Mouse (Mus musculus) heart, embryonic 13.5 days (tissue): ENCODE measurements around the gene Trim58. TPM values are rescaled to one million over a fixed set of nuclear protein-coding genes. Genes with fewer than 3 reads are reported as not detected.
A peak's percentile ranks its signal among the peaks of the same experiment; 100 is the strongest.

Experiments used
- ATAC-seq: fragments of 200-750 bp; cut with Nextera tagmentation; 2 replicates; pipeline ENCODE4 v1.8.0; 2017; ENCODE audit warnings: moderate TSS enrichment; ENCODE audit not compliant: insufficient number of reproducible peaks, low FRiP score, low TSS enrichment; ENCODE audit errors: extremely low read depth
- H3K27ac ChIP-seq: fragments of 300-500 bp; sonication (generic); replicated peaks from 2 replicates; pipeline ENCODE4 v1.5.1; 2015; ENCODE audit warnings: moderate library complexity, mild to moderate bottlenecking, inconsistent platforms
- H3K27me3 ChIP-seq: fragments of 300-500 bp; sonication (generic); replicated peaks from 2 replicates; pipeline ENCODE4 v1.6.1; 2015; ENCODE audit warnings: mild to moderate bottlenecking, inconsistent platforms
- H3K36me3 ChIP-seq: fragments of 300-500 bp; sonication (generic); 2 replicates; pipeline ENCODE4 v1.6.1; 2015; ENCODE audit warnings: mild to moderate bottlenecking, inconsistent platforms
- H3K4me1 ChIP-seq: fragments of 300-500 bp; sonication (generic); 2 replicates; pipeline ENCODE4 v1.6.1; 2015; ENCODE audit warnings: inconsistent platforms
- H3K4me2 ChIP-seq: fragments of 300-500 bp; sonication (generic); 2 replicates; pipeline ENCODE4 v1.6.1; 2015; ENCODE audit warnings: inconsistent platforms, mild to moderate bottlenecking, moderate library complexity
- H3K4me3 ChIP-seq: fragments of 300-500 bp; sonication (generic); 2 replicates; pipeline ENCODE4 v1.5.1; 2015; ENCODE audit warnings: moderate library complexity, mild to moderate bottlenecking, inconsistent platforms
- H3K9ac ChIP-seq: fragments of 300-500 bp; sonication (generic); 2 replicates; pipeline ENCODE4 v1.6.1; 2015; ENCODE audit warnings: inconsistent platforms, mild to moderate bottlenecking, moderate library complexity
- H3K9me3 ChIP-seq: fragments of 300-500 bp; sonication (generic); 2 replicates; pipeline ENCODE4 v1.6.1; 2016; ENCODE audit warnings: inconsistent platforms
- WGBS: fragments of 180-500 bp; shearing (Covaris S2); methylation state at CpG from one replicate; pipeline ENCODE4 v1.1.7; 2015; ENCODE audit warnings: mixed read lengths; 5-methylcytosine and 5-hydroxymethylcytosine counted together
- polyA plus RNA-seq: library from polyadenylated mRNA; unstranded; fragments of >200 nt; fragmentation: Nextera tagmentation; extraction: Ambion mirVana; gene quantifications from 2 replicates; pipeline ENCODE4 v1.2.1, GENCODE M21; 2015

Trim58 gene
- polyA plus RNA-seq, 1 experiment from 2014 or later = 0.96 TPM

DNA sequence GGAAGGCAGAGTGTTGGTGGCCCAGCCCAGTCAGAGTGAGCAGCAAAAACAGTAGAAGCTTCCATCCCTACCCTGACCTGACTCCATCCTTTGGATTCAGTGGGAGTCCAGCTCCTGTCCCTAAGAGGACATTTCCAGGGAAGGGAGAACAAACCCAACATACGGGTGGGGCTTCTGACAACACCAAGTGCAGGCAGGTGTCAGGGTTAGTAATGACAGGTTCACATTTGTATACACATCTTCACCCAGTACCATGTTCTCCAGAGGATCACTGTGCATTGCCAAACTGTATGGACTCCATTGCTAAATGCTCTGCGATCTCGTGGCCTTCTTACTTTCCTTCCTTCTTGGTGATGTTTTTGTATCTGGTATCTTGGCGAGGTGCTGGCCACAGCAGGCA is 24.3 kb upstream of the Trim58 start, which contains the start of gene 2210407C18Rik:
Gene 2210407C18Rik, minus strand, starts transcription at position 101 of the 400 bp plus-strand sequence.
- H3K4me1 ChIP-seq = no peaks in the 10 kb centered on the region
- H3K27me3 ChIP-seq = 0 out of 2 replicates have a peak, but pooled peaks cover 3% of the 10 kb centered on the region
- H3K36me3 ChIP-seq = no peaks in the 10 kb centered on the region
- no peaks in the 10 kb centered on the region for H3K9me3 ChIP-seq
- ATAC-seq = no peak
- 81% methylated on average over 4 of the region's 4 CpGs for WGBS
- no peak within 1 kb of the TSS for H3K4me2 ChIP-seq
- no peak within 1 kb of the TSS for H3K4me3 ChIP-seq
- H3K27ac ChIP-seq = no peak within 1 kb of the TSS
- H3K9ac ChIP-seq = no peak within 1 kb of the TSS

- 33% methylated on average over 3 of the region's 3 CpGs for WGBS
- no peak for ATAC-seq
- no peaks in the 10 kb centered on the region for H3K27me3 ChIP-seq
Measured at GRCm38 (mm10) chr11:58618369-58618768, 21.9 kb upstream of the Trim58 start.

GRCm38 (mm10) chr11:58618793-58619192 is 21.5 kb upstream of the Trim58 start:
- Histone ChIP-seq H3K4me2 (no peak overlapping the region), H3K4me1 (no peaks in the 10 kb centered on the region), H3K36me3 (no peaks in the 10 kb centered on the region), H3K27ac (no peak overlapping the region), H3K9ac (no peak overlapping the region), H3K9me3 (no peaks in the 10 kb centered on the region), H3K27me3 (no peaks in the 10 kb centered on the region), H3K4me3 (no peak overlapping the region)
- 64% methylated on average over 6 of the region's 6 CpGs for WGBS
- ATAC-seq = no peak

More at GRCm38 (mm10) chr11:58618369-58618768, 21.9 kb upstream of the Trim58 start:
- H3K4me2 ChIP-seq = no peak overlapping the region
- H3K4me3 ChIP-seq = no peak overlapping the region
- H3K36me3 ChIP-seq = no peaks in the 10 kb centered on the region
- no peaks in the 10 kb centered on the region for H3K9me3 ChIP-seq
- H3K4me1 ChIP-seq = no peaks in the 10 kb centered on the region
- H3K27ac ChIP-seq = no peak overlapping the region
- no peak overlapping the region for H3K9ac ChIP-seq

GRCm38 (mm10) chr11:58626146-58626545 is 14.1 kb upstream of the Trim58 start:
- Histone ChIP-seq H3K4me2 (no peak overlapping the region), H3K27me3 (no peaks in the 10 kb centered on the region), H3K4me3 (no peak overlapping the region), H3K4me1 (no peaks in the 10 kb centered on the region), H3K27ac (no peak overlapping the region), H3K9ac (no peak overlapping the region), H3K9me3 (no peaks in the 10 kb centered on the region), H3K36me3 (no peaks in the 10 kb centered on the region)
- WGBS = 63% methylated on average over 4 of the region's 4 CpGs
- no peak for ATAC-seq

DNA sequence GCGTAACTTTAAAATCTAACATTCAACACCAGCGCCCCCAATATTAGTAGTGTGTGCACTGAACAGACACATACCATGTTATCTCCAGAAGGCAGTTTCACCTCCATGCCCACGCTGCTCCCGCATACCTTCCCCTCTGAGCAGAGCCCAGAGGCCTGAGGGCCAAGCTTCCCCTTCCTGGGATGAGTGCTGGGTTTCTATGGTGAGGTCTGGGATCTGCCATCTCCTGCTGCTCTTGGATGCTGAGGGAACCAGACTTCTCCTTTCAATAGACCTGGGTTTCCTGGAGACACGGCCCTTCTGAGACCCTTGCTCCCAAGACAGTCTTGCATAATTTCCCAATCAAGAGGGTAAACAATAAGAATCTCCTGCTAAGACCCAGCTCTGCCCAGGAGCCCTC is 9.9 kb upstream of the Trim58 start, which contains the start of gene Olfr323:
Gene Olfr323, minus strand, starts transcription at position 101 of the 400 bp plus-strand sequence.
- no peak within 1 kb of the TSS for H3K9ac ChIP-seq
- no peak for ATAC-seq
- no peak within 1 kb of the TSS for H3K4me2 ChIP-seq
- WGBS = 66% methylated on average over 5 of the region's 5 CpGs
- peaks cover 3% of the 10 kb centered on the region; the same call in 1 of the 2 replicates for H3K27me3 ChIP-seq
- no peak within 1 kb of the TSS for H3K27ac ChIP-seq
- no peaks in the 10 kb centered on the region for H3K4me1 ChIP-seq
- H3K36me3 ChIP-seq = no peaks in the 10 kb centered on the region
- H3K4me3 ChIP-seq = no peak within 1 kb of the TSS
- no peaks in the 10 kb centered on the region for H3K9me3 ChIP-seq

GRCm38 (mm10) chr11:58634878-58635277 is 5.4 kb upstream of the Trim58 start:
- no peak overlapping the region for H3K9ac ChIP-seq
- H3K27ac ChIP-seq = no peak overlapping the region
- H3K4me1 ChIP-seq = no peaks in the 10 kb centered on the region
- WGBS = 55% methylated on average over 4 of the region's 4 CpGs
- H3K36me3 ChIP-seq = no peaks in the 10 kb centered on the region
- H3K4me3 ChIP-seq = no peak overlapping the region
- no peak for ATAC-seq
- H3K27me3 ChIP-seq = peaks cover 35% of the 10 kb centered on the region
- no peak overlapping the region for H3K4me2 ChIP-seq
- no peaks in the 10 kb centered on the region for H3K9me3 ChIP-seq

DNA sequence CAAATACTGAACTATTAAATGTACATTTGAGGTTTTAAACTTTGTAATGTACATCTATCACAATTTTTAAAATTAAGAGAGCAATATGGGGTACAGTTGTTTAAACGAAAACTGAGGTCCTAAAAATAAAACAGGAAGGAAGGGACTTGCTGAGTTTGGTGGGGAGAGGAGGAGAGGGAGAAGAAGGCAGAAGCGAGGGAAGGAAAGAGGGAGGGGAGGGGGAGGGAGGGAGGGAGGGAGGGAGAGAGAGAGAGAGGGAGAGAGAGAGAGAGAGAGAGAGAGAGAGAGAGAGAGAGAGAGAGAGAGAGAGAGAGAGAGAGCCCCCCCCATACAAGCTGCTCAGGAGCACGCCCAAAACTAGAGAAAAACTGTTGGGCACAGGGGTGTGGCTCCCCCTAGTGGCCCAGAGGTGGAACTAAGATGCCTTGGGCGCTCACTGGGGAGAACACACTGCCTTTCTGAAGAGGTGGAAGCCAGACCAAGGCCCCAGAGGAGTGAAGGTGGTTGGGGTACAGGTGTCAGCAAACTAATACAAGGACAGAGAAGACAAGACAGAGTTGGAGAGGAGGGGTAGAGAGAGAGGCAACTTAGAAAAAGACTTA is 3.8 kb upstream of the Trim58 start:
- WGBS = 15% methylated on average over 4 of the region's 4 CpGs
- peaks cover 51% of the 10 kb centered on the region for H3K27me3 ChIP-seq
- no peak overlapping the region for H3K9ac ChIP-seq
- ATAC-seq = no peak
- peaks cover 12% of the 10 kb centered on the region for H3K4me1 ChIP-seq
- H3K27ac ChIP-seq = no peak overlapping the region
- H3K36me3 ChIP-seq = no peaks in the 10 kb centered on the region
- no peak overlapping the region for H3K4me3 ChIP-seq
- H3K9me3 ChIP-seq = no peaks in the 10 kb centered on the region
- H3K4me2 ChIP-seq = no peak overlapping the region

DNA sequence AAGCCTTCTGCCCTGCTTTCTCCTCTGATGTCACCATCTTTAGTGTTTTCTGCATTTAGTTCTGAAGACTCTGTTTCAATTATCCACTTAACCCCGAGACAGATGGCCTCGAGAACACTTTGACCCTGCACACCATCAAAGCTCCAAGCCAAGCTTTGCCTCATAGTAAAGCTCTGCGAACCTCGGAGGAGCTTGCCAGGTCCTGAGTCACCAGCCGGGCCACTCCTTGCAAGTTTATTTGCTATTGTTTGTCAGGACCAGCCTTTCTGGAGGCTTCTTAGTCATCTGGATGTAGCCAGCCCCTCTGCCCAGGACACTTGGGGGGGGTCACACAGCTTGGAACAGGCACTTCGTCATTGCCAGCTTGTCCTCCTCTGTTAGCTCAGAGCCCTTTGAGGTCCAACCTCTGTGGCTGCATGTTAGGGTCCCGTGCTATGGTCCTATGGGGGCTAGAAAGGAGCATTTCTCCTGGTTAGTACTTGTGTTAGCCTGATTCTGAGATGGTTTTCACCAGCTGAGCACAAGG is 2.0 kb upstream of the Trim58 start:
- no peak overlapping the region for H3K4me2 ChIP-seq
- WGBS = 68% methylated on average over 7 of the region's 7 CpGs
- ATAC-seq = no peak

GRCm38 (mm10) chr11:58641057-58641456 is 792 bp downstream of the Trim58 start:
- peak overlapping the region; percentile 86 for H3K4me2 ChIP-seq
- ATAC-seq = peak; percentile 66; the same call in 1 of the 2 replicates
- H3K9me3 ChIP-seq = no peaks in the 10 kb centered on the region
- 31% methylated on average over 14 of the region's 14 CpGs for WGBS
- H3K9ac ChIP-seq = peak overlapping the region; percentile 71; the same call in 1 of the 2 replicates
- peak overlapping the region; percentile 70 for H3K27ac ChIP-seq
- peak overlapping the region; percentile 53 for H3K4me3 ChIP-seq
- H3K36me3 ChIP-seq = no peaks in the 10 kb centered on the region
- peaks cover 12% of the 10 kb centered on the region for H3K4me1 ChIP-seq
- peaks cover 55% of the 10 kb centered on the region for H3K27me3 ChIP-seq

More for the DNA sequence above, 2.0 kb upstream of the Trim58 start:
- H3K4me3 ChIP-seq = no peak overlapping the region
- peaks cover 58% of the 10 kb centered on the region for H3K27me3 ChIP-seq
- H3K27ac ChIP-seq = no peak overlapping the region
- H3K9ac ChIP-seq = no peak overlapping the region
- no peaks in the 10 kb centered on the region for H3K9me3 ChIP-seq
- no peaks in the 10 kb centered on the region for H3K36me3 ChIP-seq
- H3K4me1 ChIP-seq = peaks cover 12% of the 10 kb centered on the region

DNA sequence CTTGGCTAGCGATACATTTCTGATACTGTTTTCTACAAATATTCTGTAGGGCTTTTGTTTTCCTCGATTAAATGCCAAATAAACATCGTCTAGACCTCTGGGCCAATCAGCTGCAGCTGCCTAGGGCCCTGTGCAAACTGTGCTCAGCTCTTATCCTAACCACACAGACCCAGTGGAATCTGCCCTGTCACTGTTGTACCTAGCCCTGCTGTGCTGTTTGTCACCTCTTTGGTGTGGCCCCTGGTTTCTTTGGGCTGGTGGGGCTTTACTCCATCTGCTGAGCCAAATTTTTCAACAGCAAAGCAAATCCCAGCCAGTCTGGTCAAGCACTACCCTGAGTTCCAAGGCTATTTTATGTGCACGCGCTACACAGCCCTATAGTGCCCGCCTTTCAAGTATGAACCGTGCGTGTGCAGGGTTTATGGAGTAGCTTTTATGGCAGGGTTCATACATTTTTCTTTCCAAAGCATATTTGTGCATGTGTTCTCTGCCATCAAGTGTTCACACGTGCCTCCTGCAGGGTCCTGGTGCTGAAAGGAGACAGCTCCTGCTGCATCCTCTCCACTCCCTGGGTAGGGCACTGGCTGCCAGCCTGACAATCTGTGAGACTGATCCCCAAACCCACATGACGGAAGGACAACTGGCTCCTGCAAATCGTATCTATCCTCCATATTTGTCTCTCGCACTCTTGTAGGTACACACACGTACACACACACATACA is 1.5 kb downstream of the Trim58 start:
- Histone ChIP-seq H3K36me3 (no peaks in the 10 kb centered on the region), H3K4me1 (peaks cover 12% of the 10 kb centered on the region), H3K4me2 (peak overlapping the region; percentile 86), H3K9ac (no peak overlapping the region), H3K27ac (peak overlapping the region; percentile 71), H3K9me3 (no peaks in the 10 kb centered on the region), H3K4me3 (peak overlapping the region; percentile 53), H3K27me3 (peaks cover 54% of the 10 kb centered on the region)
- ATAC-seq = peak; percentile 82
- 76% methylated on average over 13 of the region's 13 CpGs for WGBS

DNA sequence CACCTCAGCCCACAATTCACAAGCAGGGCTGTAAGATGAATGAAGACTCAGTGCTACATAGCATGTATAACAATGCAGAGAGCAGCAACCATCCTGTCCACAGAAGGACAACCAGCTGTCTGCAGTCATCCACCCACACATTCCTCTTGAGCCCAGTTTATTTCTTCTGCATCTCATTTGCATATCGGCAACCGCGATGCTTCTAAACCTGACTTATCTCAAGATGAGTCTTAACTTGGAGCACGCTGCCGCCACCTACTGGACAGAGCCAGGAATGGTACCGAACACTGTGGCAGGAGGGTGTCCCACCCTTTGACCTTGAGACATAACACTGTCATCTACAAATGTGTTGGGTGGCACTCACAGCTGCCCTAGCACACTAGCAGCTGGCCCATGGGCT is 3.1 kb downstream of the Trim58 start:
- no peak for ATAC-seq
- Histone ChIP-seq H3K36me3 (no peaks in the 10 kb centered on the region), H3K9me3 (no peaks in the 10 kb centered on the region), H3K27me3 (peaks cover 44% of the 10 kb centered on the region), H3K4me1 (peaks cover 12% of the 10 kb centered on the region), H3K9ac (no peak overlapping the region), H3K4me2 (peak overlapping the region; percentile 37), H3K4me3 (no peak overlapping the region), H3K27ac (no peak overlapping the region)
- 23% methylated on average over 6 of the region's 6 CpGs for WGBS
